Mouse (Mus musculus): Measurements from ENCODE around the gene Vasp.

GRCm38 (mm10) chr7:19229404-19229803, 42.2 kb downstream of the Vasp start:
- TF ChIP-seq POLR2A (IDR thresholded peaks at IDR 0.05; ENCODE audit: low read depth, low read length) (no peak), CTCF (IDR thresholded peaks at IDR 0.05; ENCODE audit: borderline replicate concordance, insufficient read depth, low read length) (no peak)
